Mouse (Mus musculus) frontal cortex, adult 2 months (tissue): ENCODE data around the gene Mettl13. TPM values are rescaled to one million over a fixed set of nuclear protein-coding genes. Genes with fewer than 3 reads are reported as not detected.

ENCODE experiments used
- DNase-seq, 2 experiments: peaks; one replicate each; pipeline ENCODE4 v3.0.0; 2022; ENCODE audit warnings: low spot score in 1 of 2; ENCODE audit errors: extremely low spot score in 1 of 2
- polyA plus RNA-seq: library from polyadenylated mRNA; depleted of rRNA; stranded (reverse); fragments of >200 nt; gene quantifications from 2 replicates; pipeline ENCODE4 v1.2.3, GENCODE M21; 2012; rRNA removed

Gene Mettl13
- polyA plus RNA-seq, 1 experiment, result 10.1 TPM

- DNase-seq, result no peak
Measured at GRCm38 (mm10) chr1:162533766-162534560, 14.4 kb downstream of the Mettl13 start.

- no peak for DNase-seq
Measured at GRCm38 (mm10) chr1:162532330-162532729, 16.0 kb downstream of the Mettl13 start.

- DNase-seq, result no peak
Measured at GRCm38 (mm10) chr1:162531584-162531983, 16.8 kb downstream of the Mettl13 start.

DNA sequence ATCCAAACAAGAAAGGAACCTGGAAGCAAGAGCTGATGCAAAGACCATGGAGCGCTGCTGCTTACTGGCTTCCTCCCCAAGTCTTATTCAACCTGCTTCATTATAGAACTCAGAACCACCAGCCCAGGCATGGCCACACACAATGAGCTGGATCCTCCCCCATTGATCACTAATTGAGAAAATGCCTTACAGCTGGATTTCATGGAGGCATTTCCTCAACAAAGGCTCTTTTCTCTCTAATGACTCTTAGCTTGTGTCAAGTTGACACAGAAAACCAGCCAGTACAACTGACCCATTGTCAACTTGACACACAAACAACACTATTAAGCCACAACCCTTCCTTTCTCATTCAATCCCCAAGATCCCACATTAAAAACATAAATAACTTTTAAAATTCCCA, 17.7 kb downstream of the Mettl13 start:
- no peak for DNase-seq

DNA sequence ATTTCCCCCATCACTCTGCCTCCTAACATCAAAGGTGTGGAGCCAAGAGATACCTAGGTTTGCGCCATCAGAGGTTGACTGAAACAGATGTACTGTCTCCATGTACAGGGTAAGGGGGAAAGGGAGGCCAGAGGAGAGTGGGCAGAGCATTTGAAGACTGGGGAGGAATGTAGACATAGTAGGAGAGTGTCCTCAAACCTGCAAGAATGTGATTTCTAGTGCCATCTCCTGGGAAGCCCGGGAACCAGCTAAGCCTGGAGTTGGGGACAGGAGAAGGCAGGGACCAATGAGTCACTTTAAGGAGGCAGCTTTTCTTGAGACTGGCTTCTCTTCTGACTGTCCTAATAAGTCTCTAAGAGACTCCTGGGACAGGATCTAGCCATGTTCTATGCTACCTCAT, 18.7 kb downstream of the Mettl13 start:
- DNase-seq, result peak in 1 of 2 experiments; percentile 61

- no peak for DNase-seq
Measured at GRCm38 (mm10) chr1:162515116-162515515, 33.2 kb downstream of the Mettl13 start.

GRCm38 (mm10) chr1:162510013-162510356, 38.4 kb downstream of the Mettl13 start:
- no peak for DNase-seq

DNA sequence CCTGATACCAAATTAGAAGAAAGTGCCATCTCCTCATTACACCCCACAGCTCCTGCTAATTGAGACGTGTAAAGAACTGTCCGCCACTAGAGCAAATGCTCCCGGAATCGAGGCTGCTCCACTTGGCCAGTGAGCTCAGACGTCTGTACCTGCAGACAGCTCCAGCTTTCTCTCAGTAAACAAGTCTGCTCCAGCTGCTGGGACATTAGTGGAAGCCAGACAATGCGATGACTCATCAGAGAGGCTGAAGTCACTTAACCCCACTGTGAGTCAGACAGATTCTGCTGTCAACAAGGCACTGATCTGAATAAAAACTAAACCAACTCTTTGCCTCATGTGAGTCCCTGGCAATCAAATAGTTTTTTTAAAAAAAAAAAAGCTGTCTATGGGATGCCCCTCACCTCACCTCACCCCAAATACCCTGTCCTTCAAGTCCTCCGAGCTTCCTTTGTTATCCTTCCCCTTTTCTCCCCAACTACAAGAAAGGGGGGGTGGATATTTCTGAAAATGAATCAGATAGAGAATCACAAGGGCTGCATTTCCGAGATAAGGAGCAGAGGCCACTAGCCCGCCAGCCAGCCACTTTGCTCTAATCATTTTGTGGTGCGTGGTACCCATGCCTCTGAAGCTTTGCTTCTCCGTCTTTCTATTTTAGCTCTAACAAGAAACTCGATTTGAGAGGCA, 38.9 kb downstream of the Mettl13 start:
- DNase-seq, result peak in 1 of 2 experiments; percentile 22

DNA sequence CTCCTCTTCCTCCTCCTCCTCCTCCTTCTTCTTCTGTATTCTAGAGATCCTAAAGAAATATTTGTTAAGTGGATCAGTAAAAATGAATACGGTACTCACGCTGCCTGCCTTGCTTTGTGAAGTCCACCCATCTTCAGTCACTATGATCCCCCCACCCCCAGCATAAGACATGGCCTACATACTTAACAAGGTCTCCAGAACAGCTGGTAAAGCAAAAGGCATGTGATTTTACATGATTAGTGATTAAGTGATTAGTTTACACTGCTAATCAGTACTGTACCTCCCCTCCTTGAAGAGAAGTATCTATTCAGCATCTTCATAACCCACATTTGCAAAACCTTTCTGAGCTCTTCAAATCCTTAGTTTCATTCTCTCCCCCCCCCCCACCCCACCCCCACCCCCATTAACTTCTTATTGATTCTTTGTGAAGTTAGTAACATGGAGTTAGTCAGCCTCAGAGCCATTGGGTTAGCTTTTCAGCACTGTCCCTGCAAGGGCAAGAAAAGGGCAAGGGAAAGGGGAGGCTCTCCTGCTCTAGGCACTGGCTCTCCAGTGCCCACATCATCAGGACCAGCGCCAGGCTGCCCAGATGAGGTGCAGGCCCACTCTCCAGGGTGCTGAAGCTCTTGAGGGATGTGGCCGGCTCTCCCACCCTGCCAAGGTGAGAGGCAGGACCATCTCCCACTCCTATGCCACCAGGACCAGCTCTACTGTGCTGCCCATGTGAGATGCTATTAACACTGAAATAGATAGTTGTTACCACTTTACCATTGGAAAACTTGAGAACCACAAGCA, 39.9 kb downstream of the Mettl13 start:
- DNase-seq, result no peak

DNA sequence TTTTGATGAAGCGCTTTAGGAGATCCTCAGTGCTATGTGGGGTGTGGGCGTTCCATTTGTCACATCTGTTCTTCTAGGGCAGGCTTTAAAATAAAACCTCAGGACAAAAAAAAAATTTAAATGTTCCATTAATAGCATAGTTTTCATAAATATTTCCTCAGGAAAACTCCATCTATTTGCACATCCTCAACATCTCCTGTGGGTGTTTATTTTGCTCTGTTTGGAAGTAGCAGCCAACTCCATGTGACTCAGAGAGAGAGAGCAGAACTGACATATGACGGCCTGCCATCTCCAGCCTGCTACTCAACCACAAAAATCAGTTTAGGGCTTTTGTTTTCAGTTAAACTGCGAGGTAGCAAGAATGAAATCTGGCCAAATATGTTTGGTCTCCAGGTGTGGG, 41.8 kb downstream of the Mettl13 start:
- peak in 1 of 2 experiments; percentile 48 for DNase-seq

DNA sequence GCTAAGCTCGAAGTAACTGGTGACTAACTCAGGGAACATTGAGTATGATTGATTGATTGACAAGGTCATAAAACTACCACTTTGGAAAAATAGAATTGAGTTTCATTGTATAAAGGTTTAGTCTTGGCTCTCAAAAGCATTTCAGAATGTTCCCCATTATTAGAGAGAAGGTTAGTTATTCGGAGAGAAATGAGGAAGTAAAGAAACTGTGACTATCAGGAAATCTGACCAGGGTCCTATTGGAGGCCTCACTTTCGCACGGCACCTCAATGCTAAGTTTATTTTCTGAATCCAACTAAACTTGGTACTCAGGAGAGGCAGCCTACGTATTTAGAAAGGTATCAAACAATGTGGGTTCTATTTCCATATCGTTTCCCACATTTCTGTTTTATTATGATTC, 42.7 kb downstream of the Mettl13 start:
- no peak for DNase-seq

Other genes starting within 250 kb of the Mettl13 start
- 45.3 and 49.2 TPM in 2 replicates for gene Dnm3, start 70.5 kb downstream of the Mettl13 start, polyA plus RNA-seq
- 84.4 and 85.5 TPM in 2 replicates for gene Vamp4, start 22.0 kb upstream of the Mettl13 start, polyA plus RNA-seq
- gene Myoc, start 90.6 kb upstream of the Mettl13 start, polyA plus RNA-seq, result 9.8 and 11.9 TPM in 2 replicates
- not detected in 2 replicates for gene Myocos, start 109.7 kb upstream of the Mettl13 start, polyA plus RNA-seq
- gene Prrc2c, start 192.0 kb upstream of the Mettl13 start, polyA plus RNA-seq, result 50.2 and 59.3 TPM in 2 replicates